Mouse (Mus musculus): ENCODE results near the gene Tmem240. TPM values are rescaled to one million over a fixed set of nuclear protein-coding genes. Genes with fewer than 3 reads are reported as not detected.
A peak's percentile ranks its signal among the peaks of the same experiment; 100 is the strongest.

Tmem240 gene
- total and polyA plus RNA-seq, 2 experiments from 2014 or later = 23.8 to 43.4 TPM

GRCm38 (mm10) chr4:155744474-155744873 is 9.9 kb downstream of the Tmem240 start:
- Histone ChIP-seq H3K9ac (no peak overlapping the region), H3K27me3 (ENCODE audit: insufficient read depth, low read length) (no peaks in the 10 kb centered on the region), H3K4me2 (ENCODE audit: low read depth) (no peak overlapping the region), H3K36me3 (ENCODE audit: insufficient read depth) (peaks cover 89% of the 10 kb centered on the region), H3K27ac (ENCODE audit: low read depth, low read length) (no peak overlapping the region), H3K9me3 (ENCODE audit: low read length) (no peaks in the 10 kb centered on the region), H3K4me1 (ENCODE audit: insufficient read depth) (no peaks in the 10 kb centered on the region), H3K4me3 (ENCODE audit: low read depth, low read length) (no peak overlapping the region)
- no peak for DNase-seq
- no peak for TF ChIP-seq CTCF (IDR thresholded peaks at IDR 0.05; ENCODE audit: low read depth)
- no peak for ATAC-seq
- WGBS = 91% methylated on average over 8 of the region's 8 CpGs

DNA sequence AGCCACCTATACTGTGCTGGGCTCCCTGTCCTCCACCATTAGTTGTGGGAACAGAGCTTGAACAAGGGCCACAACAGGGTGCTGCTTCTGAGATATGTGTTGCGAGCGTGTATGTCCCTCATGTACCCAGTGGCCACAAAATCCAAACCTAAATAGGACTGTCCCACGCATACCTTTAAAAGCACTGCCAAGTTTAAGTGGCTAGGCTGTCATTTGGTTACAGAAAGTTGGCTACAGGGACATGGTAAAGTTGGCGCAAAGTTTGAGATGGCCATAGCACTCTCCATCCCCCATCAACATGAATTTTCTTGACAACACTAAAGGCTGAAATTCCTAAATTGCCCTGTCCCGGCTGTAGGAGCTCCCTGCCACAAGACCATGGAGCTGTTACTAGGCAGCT is 10.5 kb downstream of the Tmem240 start:
- ATAC-seq = no peak
- DNase-seq = no peak
- TF ChIP-seq CTCF (IDR thresholded peaks at IDR 0.05; ENCODE audit: low read depth) = no peak
- Histone ChIP-seq H3K4me2 (ENCODE audit: low read depth) (no peak overlapping the region), H3K4me1 (ENCODE audit: insufficient read depth) (no peaks in the 10 kb centered on the region), H3K9me3 (ENCODE audit: low read length) (no peaks in the 10 kb centered on the region), H3K27ac (ENCODE audit: low read depth, low read length) (no peak overlapping the region), H3K36me3 (ENCODE audit: insufficient read depth) (peaks cover 89% of the 10 kb centered on the region), H3K9ac (no peak overlapping the region), H3K4me3 (ENCODE audit: low read depth, low read length) (no peak overlapping the region), H3K27me3 (ENCODE audit: insufficient read depth, low read length) (no peaks in the 10 kb centered on the region)
- WGBS = 92% methylated on average over 5 of the region's 5 CpGs

- Histone ChIP-seq H3K27me3 (ENCODE audit: insufficient read depth, low read length) (no peaks in the 10 kb centered on the region), H3K9me3 (ENCODE audit: low read length) (no peaks in the 10 kb centered on the region), H3K27ac (ENCODE audit: low read depth, low read length) (no peak overlapping the region), H3K9ac (no peak overlapping the region), H3K4me1 (ENCODE audit: insufficient read depth) (no peaks in the 10 kb centered on the region), H3K4me3 (ENCODE audit: low read depth, low read length) (no peak overlapping the region), H3K4me2 (ENCODE audit: low read depth) (no peak overlapping the region), H3K36me3 (ENCODE audit: insufficient read depth) (peaks cover 88% of the 10 kb centered on the region)
- TF ChIP-seq CTCF (IDR thresholded peaks at IDR 0.05; ENCODE audit: low read depth) = no peak
- ATAC-seq (no peak), DNase-seq (no peak)
- 87% methylated on average over 8 of the region's 8 CpGs for WGBS
Measured at GRCm38 (mm10) chr4:155746036-155746548, 11.5 kb downstream of the Tmem240 start.

DNA sequence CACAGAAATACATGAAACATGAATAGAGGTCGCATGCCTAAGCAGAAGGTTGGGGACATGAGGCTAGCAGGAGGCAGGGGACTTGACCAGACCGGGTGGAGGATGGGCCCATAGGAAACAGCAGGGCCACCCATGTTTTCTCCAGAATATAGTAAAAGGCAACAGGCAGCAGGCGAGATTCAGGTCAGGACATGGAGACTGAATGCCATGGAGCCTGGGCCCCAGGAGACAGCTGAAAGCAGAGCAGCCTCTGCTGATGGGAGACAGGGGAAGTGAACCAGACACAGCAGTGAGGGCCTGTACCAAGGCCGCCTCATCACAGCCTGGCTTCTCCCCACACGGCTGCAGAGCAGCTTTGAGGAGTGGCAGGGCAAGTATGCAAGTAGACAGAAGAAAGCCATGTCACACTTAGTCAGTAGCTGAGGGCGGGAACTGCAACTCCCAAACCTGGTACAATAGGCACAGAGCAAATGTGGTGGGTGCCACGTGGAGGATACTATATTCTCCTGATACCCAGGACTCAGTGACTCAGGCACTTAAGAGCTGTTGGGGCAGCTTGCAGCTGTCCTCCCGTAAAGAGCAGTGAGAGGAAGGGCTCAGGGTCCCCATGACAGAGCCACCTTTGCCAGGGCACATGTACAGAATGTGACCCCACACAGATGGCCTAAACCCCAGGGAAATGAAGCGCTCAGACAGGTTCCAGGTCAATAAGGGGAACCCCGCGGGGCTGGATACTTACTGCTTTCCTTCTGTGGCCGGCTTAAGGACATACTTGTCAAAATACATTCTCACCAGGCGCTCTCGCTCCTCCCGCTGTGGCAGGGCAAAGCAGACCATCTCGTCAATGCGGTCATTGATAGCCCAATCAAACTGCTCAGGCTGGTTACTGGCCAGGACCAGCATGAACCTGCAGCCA is 12.2 kb downstream of the Tmem240 start:
- no peak for TF ChIP-seq CTCF (IDR thresholded peaks at IDR 0.05; ENCODE audit: low read depth)

DNA sequence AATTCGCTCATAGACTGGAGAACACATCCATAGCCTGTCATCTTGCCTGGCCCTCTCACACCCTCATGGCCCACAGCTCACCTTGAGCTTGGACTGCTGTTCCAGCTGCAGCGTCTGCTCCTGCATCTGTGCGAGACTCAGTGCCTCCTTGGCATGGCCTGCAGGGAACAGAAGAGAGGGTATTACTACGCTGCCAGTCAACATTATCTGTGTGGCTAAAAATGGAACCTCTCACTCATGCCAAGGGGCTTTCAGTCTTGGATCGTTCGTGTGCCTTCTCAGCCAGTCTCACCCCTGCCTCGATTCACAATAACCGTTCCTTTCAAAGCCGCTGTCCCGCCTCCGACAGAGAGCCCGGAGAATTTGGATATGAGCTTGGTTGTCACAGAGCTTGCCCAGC is 22.4 kb downstream of the Tmem240 start:
- peaks cover 38% of the 10 kb centered on the region for H3K36me3 ChIP-seq (ENCODE audit: insufficient read depth)
- no peak for TF ChIP-seq CTCF (IDR thresholded peaks at IDR 0.05; ENCODE audit: low read depth)
- H3K27ac ChIP-seq (ENCODE audit: low read depth, low read length) = no peak overlapping the region
- no peak overlapping the region for H3K4me3 ChIP-seq (ENCODE audit: low read depth, low read length)
- DNase-seq = no peak
- no peaks in the 10 kb centered on the region for H3K27me3 ChIP-seq (ENCODE audit: insufficient read depth, low read length)
- H3K4me1 ChIP-seq (ENCODE audit: insufficient read depth) = peaks cover 14% of the 10 kb centered on the region
- no peak overlapping the region for H3K9ac ChIP-seq
- no peak overlapping the region for H3K4me2 ChIP-seq (ENCODE audit: low read depth)
- H3K9me3 ChIP-seq (ENCODE audit: low read length) = no peaks in the 10 kb centered on the region
- no peak for ATAC-seq
- 74% methylated on average over 12 of the region's 12 CpGs for WGBS

More for the DNA sequence above, 12.2 kb downstream of the Tmem240 start:
- H3K9ac ChIP-seq = no peak overlapping the region
- H3K27me3 ChIP-seq (ENCODE audit: insufficient read depth, low read length) = no peaks in the 10 kb centered on the region
- H3K4me3 ChIP-seq (ENCODE audit: low read depth, low read length) = no peak overlapping the region
- H3K9me3 ChIP-seq (ENCODE audit: low read length) = no peaks in the 10 kb centered on the region
- H3K4me2 ChIP-seq (ENCODE audit: low read depth) = no peak overlapping the region
- H3K36me3 ChIP-seq (ENCODE audit: insufficient read depth) = peaks cover 85% of the 10 kb centered on the region
- ATAC-seq (no peak), DNase-seq (no peak)
- no peak overlapping the region for H3K27ac ChIP-seq (ENCODE audit: low read depth, low read length)
- H3K4me1 ChIP-seq (ENCODE audit: insufficient read depth) = no peaks in the 10 kb centered on the region
- WGBS = 84% methylated on average over 17 of the region's 17 CpGs

DNA sequence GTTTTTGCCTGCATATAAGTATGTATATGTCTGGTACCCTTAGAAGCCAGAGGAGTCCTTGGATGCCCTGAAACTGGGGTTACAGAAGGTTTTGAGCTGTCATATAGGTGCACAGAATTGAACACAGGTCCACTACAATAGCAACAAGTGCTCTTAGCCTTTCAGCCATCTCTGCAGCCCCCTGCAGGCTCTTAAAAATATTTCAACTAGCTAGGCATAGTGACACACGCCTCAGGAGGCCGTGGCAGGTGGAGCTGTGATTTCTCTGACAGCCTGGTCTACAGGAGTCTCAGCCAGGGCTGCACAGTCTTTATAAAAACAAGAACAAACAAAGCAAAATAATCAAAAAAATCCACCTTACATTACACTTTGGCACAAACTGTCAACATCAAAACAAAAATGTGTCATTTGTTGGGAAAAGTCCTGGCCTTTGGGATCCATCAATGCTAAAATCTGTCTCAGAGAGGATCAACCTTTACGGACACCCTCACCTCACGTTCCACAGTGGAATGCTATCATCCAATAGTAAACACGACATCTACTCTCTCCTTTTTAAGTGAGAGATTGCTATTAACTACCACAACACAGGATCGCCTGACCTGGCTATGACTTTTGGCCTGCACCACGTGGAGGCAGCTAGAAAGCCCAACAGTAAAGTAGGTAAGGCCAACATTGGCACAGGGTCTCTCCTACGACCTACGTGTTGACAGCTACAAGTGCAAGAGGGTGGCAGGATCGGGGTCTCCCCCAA is 25.4 kb downstream of the Tmem240 start:
- no peak overlapping the region for H3K27ac ChIP-seq (ENCODE audit: low read depth, low read length)
- no peaks in the 10 kb centered on the region for H3K9me3 ChIP-seq (ENCODE audit: low read length)
- peak overlapping the region; percentile 76 for H3K9ac ChIP-seq
- no peak for DNase-seq
- peak overlapping the region; percentile 97 for H3K4me2 ChIP-seq (ENCODE audit: low read depth)
- TF ChIP-seq CTCF (IDR thresholded peaks at IDR 0.05; ENCODE audit: low read depth) = peak; percentile 39; the same call in 1 of the 2 replicates
- no peaks in the 10 kb centered on the region for H3K27me3 ChIP-seq (ENCODE audit: insufficient read depth, low read length)
- peaks cover 14% of the 10 kb centered on the region for H3K4me1 ChIP-seq (ENCODE audit: insufficient read depth)
- H3K36me3 ChIP-seq (ENCODE audit: insufficient read depth) = peaks cover 13% of the 10 kb centered on the region
- peak overlapping the region; percentile 76 for H3K4me3 ChIP-seq (ENCODE audit: low read depth, low read length)
- WGBS = 2% methylated on average over 10 of the region's 10 CpGs
- 0 out of 2 replicates have a peak, but pooled peaks have one; percentile 24 for ATAC-seq

Data from forebrain, postnatal 0 days (tissue).